Mouse (Mus musculus) thymus, adult 2 months (tissue): ENCODE data around the gene Dapk2.

Experiments used
- CTCF ChIP-seq: fragments of 200-500 bp; IDR thresholded peaks from 2 replicates; pipeline ENCODE4 v1.5.1; 2012; ENCODE audit warnings: mild to moderate bottlenecking, control low read depth, low read length, moderate library complexity, borderline replicate concordance; ENCODE audit not compliant: control insufficient read depth, poor library complexity, insufficient read depth; ENCODE audit errors: extremely low read depth
- POLR2A ChIP-seq: fragments of 200-500 bp; IDR thresholded peaks from 2 replicates; pipeline ENCODE4 v1.6.1; 2012; ENCODE audit warnings: mild to moderate bottlenecking, low read length, control low read depth, moderate library complexity; ENCODE audit not compliant: control insufficient read depth, poor library complexity, insufficient read depth; ENCODE audit errors: extremely low read depth

GRCm38 (mm10) chr9:66124681-66125542 is 33.1 kb upstream of the Dapk2 start:
- TF ChIP-seq CTCF (peak; percentile 58; the same call in 1 of the 2 replicates), POLR2A (peak; percentile 88)
